Mouse (Mus musculus): ENCODE data around the gene Lmod2.

Gene Lmod2

GRCm38 (mm10) chr6:24602993-24603392 lies 5.4 kb downstream of the Lmod2 start:
- no peak for DNase-seq

GRCm38 (mm10) chr6:24604289-24604688 lies 6.7 kb downstream of the Lmod2 start:
- no peak for DNase-seq

GRCm38 (mm10) chr6:24605631-24606030 lies 8.1 kb downstream of the Lmod2 start:
- DNase-seq: no peak

DNA sequence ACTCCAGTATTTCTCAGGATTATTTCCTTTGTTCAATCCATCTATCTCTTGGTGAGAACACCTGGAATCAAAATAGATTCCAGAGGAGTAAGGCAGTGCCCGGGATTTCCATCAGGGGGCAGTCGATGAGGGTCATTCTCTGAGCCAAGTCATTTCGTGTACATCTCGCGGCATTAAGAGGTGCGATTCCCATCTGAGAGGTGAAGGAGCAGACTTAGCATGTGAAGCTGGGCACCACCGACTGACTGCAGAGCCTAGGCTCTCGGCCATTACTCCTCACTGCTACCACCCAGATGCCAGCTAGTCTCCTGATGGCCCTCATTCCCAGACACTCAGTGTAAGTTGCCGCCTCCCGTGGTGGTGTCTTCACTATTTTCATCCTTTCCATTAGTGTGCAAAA lies 8.9 kb downstream of the Lmod2 start:
- DNase-seq: no peak

- DNase-seq: no peak
Observed at GRCm38 (mm10) chr6:24607531-24607930, 10.0 kb downstream of the Lmod2 start.

GRCm38 (mm10) chr6:24608129-24608528 lies 10.6 kb downstream of the Lmod2 start:
- no peak for DNase-seq

DNA sequence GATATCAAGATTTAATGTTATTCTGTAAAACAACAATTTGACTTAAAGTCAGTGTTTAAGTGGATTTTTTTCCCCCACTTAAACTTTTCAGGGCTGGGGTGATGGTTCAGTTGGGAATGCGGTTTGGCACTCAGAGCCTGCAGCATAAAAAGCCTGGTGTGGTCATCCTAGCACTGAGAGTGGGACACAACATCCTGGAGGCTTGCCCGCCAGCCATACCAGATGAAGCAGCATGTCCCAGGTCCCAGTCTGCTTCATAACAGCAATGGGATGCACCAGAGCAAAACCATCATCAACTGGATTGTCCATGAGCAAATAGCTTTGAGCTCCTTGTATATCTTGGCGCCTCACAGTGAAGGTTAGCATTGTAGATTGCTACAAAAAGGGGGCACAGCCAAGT lies 11.1 kb downstream of the Lmod2 start:
- no peak for DNase-seq

- DNase-seq: no peak
Observed at GRCm38 (mm10) chr6:24609531-24609930, 12.0 kb downstream of the Lmod2 start.

- no peak for DNase-seq
Observed at GRCm38 (mm10) chr6:24610358-24610757, 12.8 kb downstream of the Lmod2 start.

DNA sequence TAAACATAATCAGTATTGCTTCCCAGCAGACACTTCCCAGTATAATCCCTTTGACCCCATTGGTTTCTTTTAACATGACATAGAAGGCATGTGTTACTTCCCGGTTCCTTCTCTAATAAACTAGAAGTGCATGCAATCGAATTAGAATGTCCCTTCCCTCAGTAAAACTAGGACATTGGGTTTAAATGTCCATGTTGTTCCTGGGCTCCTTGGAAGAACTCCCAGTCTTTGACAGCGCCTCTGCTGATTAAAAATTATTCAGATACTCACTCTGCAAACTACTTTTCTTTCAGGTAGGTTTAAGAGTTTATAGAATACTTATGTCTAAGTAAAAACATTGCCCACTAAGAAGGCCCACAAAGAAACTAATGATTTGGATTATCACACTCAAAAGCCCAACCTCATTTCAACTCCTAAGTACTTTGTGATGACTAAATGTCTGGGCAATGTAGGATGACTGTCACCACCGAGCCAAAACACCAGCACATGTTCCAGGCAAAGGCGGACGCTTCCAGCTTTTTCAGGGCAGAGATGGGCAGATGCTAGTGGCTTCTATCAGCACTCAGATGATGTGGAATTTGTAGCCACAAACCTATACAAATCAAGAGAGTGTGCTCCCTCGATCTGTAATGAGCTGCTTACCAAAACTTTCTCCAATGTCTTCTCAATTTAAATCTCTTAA lies 14.7 kb downstream of the Lmod2 start:
- no peak for DNase-seq

- DNase-seq: no peak
Observed at GRCm38 (mm10) chr6:24613346-24613745, 15.8 kb downstream of the Lmod2 start.

DNA sequence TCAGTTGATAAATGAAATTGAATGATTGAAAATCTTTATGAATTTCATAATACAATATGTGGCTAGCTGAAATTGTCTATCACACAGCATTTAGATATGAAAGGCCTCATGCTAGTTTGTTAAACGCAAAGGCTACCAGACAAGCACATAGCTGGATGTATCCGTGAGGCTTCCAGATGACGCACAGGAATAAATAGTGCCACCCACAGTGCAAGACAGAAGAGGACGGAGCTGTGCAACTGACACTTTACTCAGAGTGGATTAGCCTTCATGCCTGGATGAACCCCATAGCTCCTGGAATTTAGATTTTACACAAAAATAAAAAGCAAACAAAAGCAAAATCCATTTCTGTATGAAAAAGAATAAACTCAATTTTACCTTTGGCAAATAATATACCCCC lies 16.4 kb downstream of the Lmod2 start:
- DNase-seq: no peak

DNA sequence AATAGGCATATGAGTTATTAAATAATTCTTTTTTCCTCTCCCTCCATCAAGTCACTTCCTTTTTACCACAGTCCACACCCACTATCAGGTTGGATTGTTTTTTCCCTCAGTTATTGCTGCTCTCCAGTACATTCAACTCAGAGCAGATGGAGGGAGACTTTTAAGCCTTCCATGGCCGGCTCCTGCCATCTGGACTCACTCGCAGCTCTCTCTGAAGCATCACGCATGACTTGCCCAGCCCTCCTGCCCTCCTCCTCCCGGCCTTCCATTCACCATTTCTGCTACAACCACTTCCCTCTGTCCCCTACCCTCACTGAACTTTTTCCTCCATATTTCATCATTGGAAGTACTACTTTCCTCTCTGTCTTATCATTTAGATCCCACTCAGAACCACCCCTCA lies 19.2 kb downstream of the Lmod2 start:
- DNase-seq: no peak

DNA sequence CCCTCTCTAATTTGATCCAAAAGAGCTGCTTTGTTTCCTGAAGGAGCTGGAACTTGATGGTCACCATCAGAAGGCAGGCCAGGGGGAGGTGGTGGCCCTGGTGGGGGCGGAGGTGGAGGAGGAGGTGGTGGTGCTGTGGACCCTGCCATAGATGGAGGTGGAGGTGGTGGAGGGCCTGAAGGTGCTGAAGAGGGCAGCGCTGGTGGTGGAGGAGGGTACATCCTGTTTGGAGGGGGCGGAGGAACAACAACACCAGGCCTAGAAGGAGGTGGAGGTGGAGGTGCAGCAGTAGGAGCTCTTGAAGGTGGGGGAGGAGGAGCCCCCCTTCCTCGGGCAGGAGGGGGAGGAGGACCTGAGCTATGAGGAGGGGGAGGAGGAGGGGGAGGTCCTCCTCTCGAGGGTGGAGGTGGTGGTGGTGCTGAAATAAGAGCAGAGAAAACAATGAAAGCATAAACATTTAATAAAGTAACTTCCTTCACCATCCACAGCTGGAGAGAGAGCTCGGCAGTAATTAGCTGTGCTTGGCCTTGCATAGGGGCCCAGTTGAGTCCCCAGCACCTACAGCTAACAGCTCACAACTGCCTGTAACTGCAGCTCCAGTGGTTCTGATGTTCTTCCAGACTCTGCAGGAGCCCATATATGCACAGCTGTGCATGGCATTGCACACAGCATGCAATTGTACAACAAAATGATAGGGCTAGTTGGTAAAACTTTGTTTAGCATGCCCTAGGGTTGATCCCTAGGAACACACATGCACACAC lies 21.9 kb downstream of the Lmod2 start:
- no peak for DNase-seq

DNA sequence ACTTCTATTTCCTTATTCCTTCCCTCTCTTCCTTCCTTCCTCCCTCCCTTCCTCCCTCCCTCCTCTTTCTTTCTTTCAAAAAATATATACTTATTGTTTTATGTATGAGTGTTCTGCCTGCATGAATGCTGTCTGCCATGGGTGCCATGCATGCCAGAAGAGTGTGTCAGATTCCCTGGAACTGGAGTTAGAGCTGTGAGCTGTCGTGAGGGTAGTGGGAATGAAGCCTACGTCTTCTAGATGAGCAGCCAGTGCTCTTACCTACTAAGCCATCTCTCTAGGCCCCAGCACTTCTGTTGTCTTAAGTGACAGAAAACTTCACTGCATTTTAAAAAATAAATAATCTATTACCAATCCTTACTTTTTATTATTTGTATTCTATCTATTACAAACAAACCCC lies 23.4 kb downstream of the Lmod2 start:
- no peak for DNase-seq

GRCm38 (mm10) chr6:24622098-24622497 lies 24.5 kb downstream of the Lmod2 start:
- no peak for DNase-seq

DNA sequence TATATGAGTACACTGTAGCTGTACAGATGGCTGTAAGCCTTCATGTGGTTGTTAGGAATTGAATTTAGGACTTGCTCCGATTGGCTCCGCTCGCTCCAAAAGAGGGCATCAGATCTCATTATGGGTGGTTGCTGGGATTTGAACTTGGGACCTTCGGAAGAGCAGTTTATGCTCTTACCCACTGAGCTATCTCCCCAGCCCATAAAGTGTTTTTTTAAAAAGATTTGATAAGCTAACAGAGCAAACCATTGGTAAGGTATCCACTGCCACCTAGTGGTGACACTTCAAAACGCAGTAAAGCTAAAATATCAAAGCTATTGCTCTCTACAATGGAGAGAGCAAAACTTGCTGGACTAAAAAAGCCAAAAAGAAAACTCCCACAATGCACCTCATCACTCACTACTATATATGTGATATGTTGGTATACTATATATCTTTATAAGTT lies 30.0 kb downstream of the Lmod2 start:
- peak; percentile 53 for DNase-seq

DNA sequence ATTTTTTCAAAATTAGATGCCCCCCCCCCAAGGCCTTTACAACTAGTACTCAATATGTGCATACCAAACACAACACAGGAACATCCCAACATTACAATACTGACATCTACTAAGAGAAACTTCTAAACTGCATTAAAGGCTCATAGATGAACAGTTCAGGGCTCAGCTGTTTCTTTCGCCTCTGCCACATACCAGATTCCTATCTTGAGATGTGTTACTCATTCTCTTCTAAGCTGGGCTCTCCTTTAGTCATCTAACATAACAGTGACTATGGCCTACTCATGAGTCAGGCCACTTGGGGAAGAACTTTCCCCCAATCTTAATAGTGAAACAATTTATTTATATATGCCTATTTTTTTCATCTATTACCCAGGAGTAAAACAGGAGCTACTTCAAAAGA lies 30.9 kb downstream of the Lmod2 start:
- DNase-seq: no peak

GRCm38 (mm10) chr6:24632061-24632460 lies 34.5 kb downstream of the Lmod2 start:
- no peak for DNase-seq

DNA sequence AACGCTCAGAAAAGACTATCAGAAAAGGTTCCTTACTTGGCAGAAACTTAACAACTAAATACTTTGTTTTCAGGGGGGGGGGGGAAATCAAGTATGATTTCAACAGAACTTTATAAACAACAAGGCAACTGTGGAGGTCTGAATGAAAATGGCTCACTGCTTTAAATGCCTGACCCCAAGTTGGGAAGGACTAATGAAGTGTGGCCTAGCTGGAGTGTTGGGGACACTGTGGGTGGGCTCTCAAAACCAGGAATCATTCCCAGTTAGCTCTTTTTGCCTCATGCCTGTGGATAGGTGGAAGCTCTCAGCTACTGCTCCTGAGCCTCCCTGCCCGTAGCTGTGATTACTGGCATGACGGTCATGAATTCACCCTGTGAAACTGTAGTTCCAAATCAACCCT lies 36.5 kb downstream of the Lmod2 start:
- DNase-seq: no peak

GRCm38 (mm10) chr6:24635814-24636213 lies 38.3 kb downstream of the Lmod2 start:
- DNase-seq: no peak

DNA sequence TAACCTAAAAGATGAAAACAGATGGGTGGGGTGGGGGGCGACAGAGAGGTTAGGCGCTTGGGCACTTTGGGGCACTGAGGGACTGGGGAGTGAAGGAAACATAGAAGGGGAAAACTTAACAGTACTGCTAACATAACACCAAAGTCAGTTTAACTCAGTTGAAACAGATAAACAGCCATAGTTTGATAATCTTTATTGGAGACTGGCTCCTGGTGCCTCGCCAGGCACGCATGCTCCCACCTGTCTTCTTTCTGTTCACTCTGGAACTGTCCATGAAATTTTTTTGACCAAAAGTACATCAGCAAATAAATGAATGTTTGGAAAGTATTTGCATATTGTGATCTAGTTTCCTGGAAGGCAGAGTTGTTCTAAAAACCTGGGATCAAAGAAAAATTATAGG lies 43.7 kb downstream of the Lmod2 start:
- DNase-seq: no peak

GRCm38 (mm10) chr6:24642161-24642560 lies 44.6 kb downstream of the Lmod2 start:
- no peak for DNase-seq

GRCm38 (mm10) chr6:24642960-24643359 lies 45.4 kb downstream of the Lmod2 start:
- no peak for DNase-seq
